Mouse (Mus musculus): Measurements from ENCODE around the gene Gm2000.
"Not testable (repeated sequence)": the region's sequence is repeated elsewhere in the genome, so short reads cannot be mapped to it uniquely, and the experiment has no call there.

The Gm2000 gene

GRCm38 (mm10) chr1:156365740-156366139, at the start of gene Gm2000:
Gene Gm2000, plus strand, starts transcription at chr1:156366040.
- no peak for DNase-seq (ENCODE audit: low spot score in 2 of 2)

- no peak for DNase-seq (ENCODE audit: low spot score in 2 of 2)
Observed at GRCm38 (mm10) chr1:156323126-156323525, 42.7 kb upstream of the Gm2000 start.

- no peak for DNase-seq (ENCODE audit: low spot score in 2 of 2)
Observed at GRCm38 (mm10) chr1:156340847-156341246, 25.0 kb upstream of the Gm2000 start.

- DNase-seq (ENCODE audit: low spot score in 2 of 2) = no peak
Observed at GRCm38 (mm10) chr1:156344433-156344832, 21.4 kb upstream of the Gm2000 start.

- DNase-seq (ENCODE audit: low spot score in 2 of 2) = no peak
Observed at GRCm38 (mm10) chr1:156345633-156346032, 20.2 kb upstream of the Gm2000 start.

GRCm38 (mm10) chr1:156349031-156349430, 16.8 kb upstream of the Gm2000 start:
- no peak for DNase-seq (ENCODE audit: low spot score in 2 of 2)

- DNase-seq (ENCODE audit: low spot score in 2 of 2) = no peak
Observed at GRCm38 (mm10) chr1:156350441-156350840, 15.4 kb upstream of the Gm2000 start.

- DNase-seq (ENCODE audit: low spot score in 2 of 2) = no peak
Observed at GRCm38 (mm10) chr1:156352466-156352865, 13.4 kb upstream of the Gm2000 start.

GRCm38 (mm10) chr1:156381217-156381616, 15.4 kb downstream of the Gm2000 start:
- no peak for DNase-seq (ENCODE audit: low spot score in 2 of 2)

- no peak for DNase-seq (ENCODE audit: low spot score in 2 of 2)
Observed at GRCm38 (mm10) chr1:156386232-156386631, 20.4 kb downstream of the Gm2000 start.

- DNase-seq (ENCODE audit: low spot score in 2 of 2) = no peak
Observed at GRCm38 (mm10) chr1:156386880-156387279, 21.0 kb downstream of the Gm2000 start.

GRCm38 (mm10) chr1:156393148-156393547, 27.3 kb downstream of the Gm2000 start:
- no peak for DNase-seq (ENCODE audit: low spot score in 2 of 2)

GRCm38 (mm10) chr1:156400159-156400558, 34.3 kb downstream of the Gm2000 start:
- DNase-seq (ENCODE audit: low spot score in 2 of 2) = not testable (repeated sequence)

- no peak for DNase-seq (ENCODE audit: low spot score in 2 of 2)
Observed at GRCm38 (mm10) chr1:156402491-156402890, 36.7 kb downstream of the Gm2000 start.

- no peak for DNase-seq (ENCODE audit: low spot score in 2 of 2)
Observed at GRCm38 (mm10) chr1:156403251-156403650, 37.4 kb downstream of the Gm2000 start.

GRCm38 (mm10) chr1:156408004-156408403, 42.2 kb downstream of the Gm2000 start:
- DNase-seq (ENCODE audit: low spot score in 2 of 2) = no peak

GRCm38 (mm10) chr1:156408521-156408920, 42.7 kb downstream of the Gm2000 start:
- no peak for DNase-seq (ENCODE audit: low spot score in 2 of 2)

All from right cerebral cortex, postnatal 10 days (tissue).